Mouse (Mus musculus): Measurements from ENCODE around the gene Gm28047.

DNA sequence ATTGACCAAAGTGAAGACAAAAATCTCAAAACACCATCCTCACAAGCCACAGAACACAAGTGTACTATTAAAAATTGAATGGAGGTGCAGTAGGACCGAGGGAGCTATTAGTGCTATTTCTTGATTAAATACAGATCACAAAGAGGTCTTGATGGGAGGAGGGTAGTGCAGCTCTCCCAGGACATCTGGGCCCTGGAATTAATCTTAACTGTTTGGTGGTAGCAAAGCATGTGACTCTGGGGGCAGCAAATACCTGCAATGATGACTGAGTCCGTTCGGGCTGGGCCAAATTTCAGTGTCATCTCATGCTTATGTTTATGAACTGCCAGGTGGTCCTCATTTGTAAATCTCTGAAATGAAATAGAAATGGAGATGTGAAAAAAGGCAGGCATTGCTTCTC is 61.8 kb downstream of the Gm28047 start:
- TF ChIP-seq POLR2A (IDR thresholded peaks at IDR 0.05; ENCODE audit: borderline replicate concordance, low read depth, low read length) = no peak
- no peak for TF ChIP-seq CTCF (IDR thresholded peaks at IDR 0.05; ENCODE audit: low read depth, low read length)

All from bone marrow macrophage, adult 2 months (primary cell).